Mouse (Mus musculus): ENCODE results near the gene Tmem201. TPM values are rescaled to one million over a fixed set of nuclear protein-coding genes. Genes with fewer than 3 reads are reported as not detected.

Gene Tmem201
- polyA plus RNA-seq, 1 experiment = 34.2 TPM

DNA sequence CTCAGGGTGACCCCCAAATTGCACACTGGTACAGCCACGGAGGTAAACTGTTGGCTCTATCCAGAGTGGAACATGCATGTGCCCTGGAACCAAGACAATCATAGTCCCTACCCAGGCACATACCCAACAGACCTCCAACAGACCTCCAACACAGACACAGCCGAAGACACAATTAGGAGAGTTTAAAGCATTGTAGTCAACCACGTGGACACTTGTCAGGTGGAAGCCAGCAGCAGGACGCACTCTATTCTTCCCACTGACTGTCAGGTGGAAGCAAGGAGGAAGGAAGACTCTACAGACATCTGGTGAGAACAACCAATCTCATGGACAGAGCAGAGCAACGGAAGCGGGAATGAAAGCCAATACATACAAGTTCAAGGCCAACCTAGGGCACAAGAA is 72.2 kb downstream of the Tmem201 start:
- TF ChIP-seq POLR2A (IDR thresholded peaks at IDR 0.05; ENCODE audit: low read depth, low read length) (no peak), CTCF (conservative IDR thresholded peaks at IDR 0.05; ENCODE audit: insufficient read depth, insufficient read length, low read depth, low read length) (no peak)

More for the DNA sequence above, 72.2 kb downstream of the Tmem201 start:
- H3K27me3 ChIP-seq (replicated peaks; ENCODE audit: control insufficient read depth, insufficient read depth, low read length) = no peaks in the 10 kb centered on the region
- DNase-seq = no peak
- H3K4me1 ChIP-seq (ENCODE audit: control insufficient read depth, insufficient read depth, low read length) = no peaks in the 10 kb centered on the region
- H3K27ac ChIP-seq (ENCODE audit: insufficient read depth, low read depth, low read length) = no peak overlapping the region
- WGBS = 90% methylated on average over 6 of the region's 6 CpGs
- H3K36me3 ChIP-seq (ENCODE audit: control insufficient read depth, insufficient read depth, low read length) = no peaks in the 10 kb centered on the region
- H3K4me3 ChIP-seq (ENCODE audit: insufficient read depth, low read depth, low read length) = no peak overlapping the region

Other genes starting within 250 kb of the Tmem201 start
- 20.5 and 24.4 TPM in 2 replicates for gene Ctnnbip1, start 219.8 kb downstream of the Tmem201 start, polyA plus RNA-seq (2012; rRNA removed)
- gene Clstn1, start 151.6 kb downstream of the Tmem201 start, polyA plus RNA-seq (2012; rRNA removed) = 44.9 and 46.3 TPM in 2 replicates
- 3.1 and 7.2 TPM in 2 replicates for gene Pik3cd, start 35.5 kb downstream of the Tmem201 start, polyA plus RNA-seq (2012; rRNA removed)
- gene Slc25a33, start 36.2 kb upstream of the Tmem201 start, polyA plus RNA-seq (2012; rRNA removed) = 16.8 and 18.3 TPM in 2 replicates
- gene Spsb1, start 217.0 kb upstream of the Tmem201 start, polyA plus RNA-seq (2012; rRNA removed) = 6.5 and 6.7 TPM in 2 replicates

All from kidney, adult 2 months (tissue).